Mouse (Mus musculus) small intestine, adult 2 months (tissue): Measurements from ENCODE around the gene Nt5c2.

Experiments
- CTCF ChIP-seq: fragments of 200-500 bp; IDR thresholded peaks from 2 replicates; pipeline ENCODE4 v1.5.1; 2012; ENCODE audit warnings: low read depth, mild to moderate bottlenecking, control low read depth, inconsistent platforms, low read length, moderate library complexity, mixed read lengths; ENCODE audit not compliant: insufficient replicate concordance, insufficient read length; ENCODE audit errors: extremely low read depth
- POLR2A ChIP-seq: fragments of 200-500 bp; IDR thresholded peaks from 2 replicates; pipeline ENCODE4 v1.6.1; 2012; ENCODE audit warnings: low read depth, mild to moderate bottlenecking, control low read depth, inconsistent platforms, low read length, moderate library complexity

DNA sequence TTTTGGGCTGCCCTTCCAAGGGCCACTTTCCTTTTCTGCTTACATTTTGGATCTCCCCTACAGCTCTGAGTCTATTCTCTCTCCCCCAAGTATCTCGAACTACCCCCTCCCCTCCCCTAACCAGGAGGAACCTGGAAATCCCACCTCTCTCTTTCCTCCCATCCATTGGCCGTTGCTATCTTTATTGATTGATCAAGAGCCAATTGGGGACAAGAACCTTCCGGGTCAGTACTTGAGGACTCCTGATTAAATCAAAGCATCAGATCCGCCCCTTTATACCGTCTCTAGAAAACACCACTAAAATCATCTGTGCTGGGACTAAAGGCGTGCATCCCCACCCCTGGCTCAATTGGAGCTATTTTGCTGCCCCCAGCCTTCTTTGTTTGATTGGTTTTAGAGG is 33.5 kb downstream of the Nt5c2 start:
- TF ChIP-seq CTCF (no peak), POLR2A (no peak)
